Mouse (Mus musculus) forebrain, embryonic 13.5 days (tissue): ENCODE measurements around the gene Pdss2. TPM values are rescaled to one million over a fixed set of nuclear protein-coding genes. Genes with fewer than 3 reads are reported as not detected.
"Not testable (repeated sequence)": the region's sequence is repeated elsewhere in the genome, so short reads cannot be mapped to it uniquely, and the experiment has no call there.

Experiments used
- ATAC-seq: fragments of 200-750 bp; cut with Nextera tagmentation; 2 replicates; pipeline ENCODE4 v1.8.0; 2017
- H3K27ac ChIP-seq: fragments of 300-500 bp; sonication (generic); 2 replicates; pipeline ENCODE4 v1.5.1; 2015; ENCODE audit warnings: inconsistent platforms, mild to moderate bottlenecking, moderate library complexity
- H3K27me3 ChIP-seq: fragments of 300-500 bp; sonication (generic); 2 replicates; pipeline ENCODE4 v1.6.1; 2015; ENCODE audit warnings: mild to moderate bottlenecking, inconsistent platforms
- H3K36me3 ChIP-seq: fragments of 300-500 bp; sonication (generic); 2 replicates; pipeline ENCODE4 v1.6.1; 2015; ENCODE audit warnings: mild to moderate bottlenecking, inconsistent platforms; ENCODE audit not compliant: poor library complexity, severe bottlenecking
- H3K4me1 ChIP-seq: fragments of 300-500 bp; sonication (generic); 2 replicates; pipeline ENCODE4 v1.6.1; 2015; ENCODE audit warnings: inconsistent platforms
- H3K4me2 ChIP-seq: fragments of 300-500 bp; sonication (generic); 2 replicates; pipeline ENCODE4 v1.6.1; 2015; ENCODE audit warnings: inconsistent platforms, mild to moderate bottlenecking, moderate library complexity
- H3K4me3 ChIP-seq: fragments of 300-500 bp; sonication (generic); 2 replicates; pipeline ENCODE4 v1.5.1; 2015; ENCODE audit warnings: mild to moderate bottlenecking, inconsistent platforms
- H3K9ac ChIP-seq: fragments of 300-500 bp; sonication (generic); 2 replicates; pipeline ENCODE4 v1.6.1; 2015; ENCODE audit warnings: mild to moderate bottlenecking, inconsistent platforms
- H3K9me3 ChIP-seq: fragments of 300-500 bp; sonication (generic); replicated peaks from 2 replicates; pipeline ENCODE4 v1.6.1; 2016; ENCODE audit warnings: inconsistent platforms
- WGBS: fragments of 180-500 bp; shearing (Covaris S2); methylation state at CpG from one replicate; pipeline ENCODE4 v1.1.7; 2015; 5-methylcytosine and 5-hydroxymethylcytosine counted together
- polyA plus RNA-seq: library from polyadenylated mRNA; unstranded; fragments of >200 nt; fragmentation: Nextera tagmentation; extraction: Ambion mirVana; gene quantifications from 2 replicates; pipeline ENCODE4 v1.2.1, GENCODE M21; 2015

Gene Pdss2
- polyA plus RNA-seq, 1 experiment from 2014 or later = 15.9 TPM

GRCm38 (mm10) chr10:43247994-43248393 lies 26.7 kb downstream of the Pdss2 start:
- WGBS = 45% methylated on average over 5 of the region's 5 CpGs
- H3K27ac ChIP-seq = no peak overlapping the region
- H3K4me3 ChIP-seq = no peak overlapping the region
- H3K4me2 ChIP-seq = no peak overlapping the region
- ATAC-seq = no peak
- no peaks in the 10 kb centered on the region for H3K9me3 ChIP-seq
- H3K4me1 ChIP-seq = peaks cover 28% of the 10 kb centered on the region
- no peaks in the 10 kb centered on the region for H3K36me3 ChIP-seq
- H3K27me3 ChIP-seq = no peaks in the 10 kb centered on the region
- no peak overlapping the region for H3K9ac ChIP-seq

DNA sequence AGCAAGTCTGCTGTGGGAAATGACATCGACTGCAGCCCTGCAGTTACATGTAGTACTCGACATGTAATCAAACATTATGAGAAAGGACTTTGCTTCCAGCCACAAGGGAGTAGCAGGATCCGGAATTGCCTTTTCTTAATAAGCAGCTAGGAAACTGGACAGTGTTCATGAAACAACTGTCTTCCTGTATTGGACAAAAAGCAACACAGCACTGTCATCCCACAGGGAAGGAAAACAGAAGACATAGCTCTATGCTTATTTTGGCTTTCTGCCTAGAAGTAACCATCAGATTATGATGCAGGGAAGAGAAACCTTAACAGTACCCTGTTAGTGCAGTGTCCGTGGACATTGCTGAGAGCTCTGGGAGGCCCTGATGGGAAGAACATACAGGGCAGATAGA lies 31.0 kb downstream of the Pdss2 start:
- no peak overlapping the region for H3K27ac ChIP-seq
- WGBS = 84% methylated on average over 4 of the region's 4 CpGs

DNA sequence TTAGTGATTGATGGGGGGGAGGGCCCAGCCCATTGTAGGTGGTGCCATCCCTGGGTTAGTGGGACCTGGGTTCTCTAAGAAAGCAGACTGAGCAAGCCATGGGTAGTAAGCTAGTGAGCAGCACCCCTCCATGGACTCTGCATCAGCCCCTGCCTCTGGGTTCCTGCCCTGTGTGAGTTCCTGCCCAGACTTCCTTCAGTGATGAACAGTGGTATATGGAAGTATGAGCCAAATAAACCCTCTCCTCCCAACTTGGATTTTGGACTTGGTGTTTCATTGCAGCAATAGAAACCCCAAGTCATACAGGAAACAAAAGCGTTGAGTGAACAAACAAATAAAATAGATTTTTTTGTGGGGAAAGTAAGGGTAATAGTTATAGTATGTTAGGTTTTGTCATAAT lies 35.7 kb downstream of the Pdss2 start:
- no CpG with 5 or more reads among the region's 1 CpGs for WGBS
- H3K9ac ChIP-seq, H3K4me2 ChIP-seq, H3K4me1 ChIP-seq, H3K4me3 ChIP-seq, H3K9me3 ChIP-seq, ATAC-seq, H3K27ac ChIP-seq, H3K27me3 ChIP-seq, H3K36me3 ChIP-seq: not testable (repeated sequence)

More for the DNA sequence above, 31.0 kb downstream of the Pdss2 start:
- Histone ChIP-seq H3K4me2 (no peak overlapping the region), H3K27me3 (no peaks in the 10 kb centered on the region), H3K4me1 (peaks cover 4% of the 10 kb centered on the region; the same call in 1 of the 2 replicates), H3K9ac (no peak overlapping the region), H3K4me3 (no peak overlapping the region), H3K9me3 (no peaks in the 10 kb centered on the region), H3K36me3 (no peaks in the 10 kb centered on the region)
- no peak for ATAC-seq

- not testable (repeated sequence) for H3K4me1 ChIP-seq, H3K36me3 ChIP-seq, H3K9ac ChIP-seq, H3K27ac ChIP-seq, H3K4me2 ChIP-seq, ATAC-seq, H3K4me3 ChIP-seq, H3K9me3 ChIP-seq, H3K27me3 ChIP-seq
- WGBS = 94% methylated on average over 8 of the region's 8 CpGs
Measured at GRCm38 (mm10) chr10:43257500-43257899, 36.2 kb downstream of the Pdss2 start.

- Histone ChIP-seq H3K4me2 (no peak overlapping the region), H3K27ac (no peak overlapping the region), H3K9me3 (no peaks in the 10 kb centered on the region), H3K4me3 (no peak overlapping the region), H3K4me1 (peaks cover 18% of the 10 kb centered on the region), H3K36me3 (no peaks in the 10 kb centered on the region), H3K27me3 (no peaks in the 10 kb centered on the region), H3K9ac (no peak overlapping the region)
- 87% methylated on average over 2 of the region's 2 CpGs for WGBS
- ATAC-seq = no peak
Measured at GRCm38 (mm10) chr10:43271318-43271717, 50.0 kb downstream of the Pdss2 start.

DNA sequence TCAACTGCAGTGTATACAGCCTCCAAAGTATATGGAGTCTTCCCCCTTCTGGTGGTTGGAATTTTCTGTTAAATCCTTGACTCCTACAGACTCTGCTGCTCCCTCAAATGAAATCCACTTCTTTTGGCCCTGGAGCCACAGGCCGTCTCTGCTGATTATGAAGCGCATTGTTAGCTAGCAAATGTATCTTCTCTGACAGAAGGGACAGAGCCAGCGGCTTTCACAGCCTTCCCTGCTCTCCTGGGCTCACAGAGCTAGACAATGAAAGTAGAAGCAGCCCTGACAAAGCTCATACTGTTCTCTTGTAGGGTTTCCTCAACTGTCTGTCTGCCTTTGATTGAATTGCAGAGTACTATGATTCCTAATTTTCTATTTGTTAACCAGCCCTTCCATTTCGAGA lies 51.1 kb downstream of the Pdss2 start:
- no peak for ATAC-seq
- peak overlapping the region; percentile 54; the same call in 1 of the 2 replicates for H3K27ac ChIP-seq
- 39% methylated on average over 4 of the region's 4 CpGs for WGBS

DNA sequence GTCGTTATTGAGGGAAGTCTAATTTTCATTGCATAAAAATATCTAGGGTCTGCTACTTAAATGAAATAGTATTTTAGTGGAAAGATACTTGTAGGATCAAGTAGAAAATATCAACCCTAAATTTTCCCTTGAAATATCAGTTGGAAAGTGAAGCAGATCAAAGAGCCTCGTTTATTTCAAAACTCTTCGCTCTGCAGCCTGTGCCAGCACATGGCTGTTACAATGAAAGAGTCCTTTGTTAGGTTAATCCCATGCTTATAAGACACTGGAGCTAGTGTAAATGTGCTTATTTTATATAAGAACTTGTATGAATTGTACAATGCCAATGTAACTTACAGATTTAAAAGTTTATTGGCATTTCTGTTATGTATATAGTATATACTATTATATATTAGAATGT lies 51.8 kb downstream of the Pdss2 start:
- no peak overlapping the region for H3K9ac ChIP-seq
- H3K4me1 ChIP-seq = peaks cover 34% of the 10 kb centered on the region
- no peak for ATAC-seq
- H3K4me2 ChIP-seq = no peak overlapping the region
- no peaks in the 10 kb centered on the region for H3K9me3 ChIP-seq
- no peaks in the 10 kb centered on the region for H3K27me3 ChIP-seq
- no peak overlapping the region for H3K27ac ChIP-seq
- H3K4me3 ChIP-seq = no peak overlapping the region
- 38% methylated on average over 3 of the region's 3 CpGs for WGBS
- no peaks in the 10 kb centered on the region for H3K36me3 ChIP-seq

More for the DNA sequence above, 51.1 kb downstream of the Pdss2 start:
- H3K4me1 ChIP-seq = peaks cover 28% of the 10 kb centered on the region
- no peak overlapping the region for H3K4me2 ChIP-seq
- H3K9ac ChIP-seq = no peak overlapping the region
- H3K36me3 ChIP-seq = no peaks in the 10 kb centered on the region
- H3K27me3 ChIP-seq = no peaks in the 10 kb centered on the region
- no peaks in the 10 kb centered on the region for H3K9me3 ChIP-seq
- no peak overlapping the region for H3K4me3 ChIP-seq

DNA sequence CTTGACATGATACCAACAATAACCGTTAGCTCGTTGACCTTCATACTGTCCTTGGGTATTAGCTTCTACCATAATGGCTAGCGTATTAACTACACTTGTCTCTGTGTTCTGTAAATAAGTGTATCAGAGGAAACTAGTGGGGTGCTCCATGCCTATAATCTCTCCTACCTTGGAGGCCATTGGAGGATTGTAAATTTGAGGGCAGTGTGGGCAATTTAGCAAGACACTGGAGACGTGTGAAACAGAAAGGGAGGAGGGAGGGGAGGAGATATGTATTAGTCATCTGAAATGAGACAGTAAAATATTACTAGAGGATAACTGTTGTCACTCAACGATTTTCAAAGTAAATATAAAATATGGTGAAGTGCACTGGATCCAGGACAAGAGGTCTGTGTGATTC lies 54.2 kb downstream of the Pdss2 start:
- ATAC-seq = no peak
- H3K9me3 ChIP-seq = no peaks in the 10 kb centered on the region
- H3K27me3 ChIP-seq = no peaks in the 10 kb centered on the region
- no peak overlapping the region for H3K4me2 ChIP-seq
- no peak overlapping the region for H3K4me3 ChIP-seq
- WGBS = 78% methylated on average over 5 of the region's 5 CpGs
- peaks cover 39% of the 10 kb centered on the region for H3K4me1 ChIP-seq
- H3K9ac ChIP-seq = no peak overlapping the region
- peak overlapping the region; percentile 15; the same call in 1 of the 2 replicates for H3K27ac ChIP-seq
- no peaks in the 10 kb centered on the region for H3K36me3 ChIP-seq

DNA sequence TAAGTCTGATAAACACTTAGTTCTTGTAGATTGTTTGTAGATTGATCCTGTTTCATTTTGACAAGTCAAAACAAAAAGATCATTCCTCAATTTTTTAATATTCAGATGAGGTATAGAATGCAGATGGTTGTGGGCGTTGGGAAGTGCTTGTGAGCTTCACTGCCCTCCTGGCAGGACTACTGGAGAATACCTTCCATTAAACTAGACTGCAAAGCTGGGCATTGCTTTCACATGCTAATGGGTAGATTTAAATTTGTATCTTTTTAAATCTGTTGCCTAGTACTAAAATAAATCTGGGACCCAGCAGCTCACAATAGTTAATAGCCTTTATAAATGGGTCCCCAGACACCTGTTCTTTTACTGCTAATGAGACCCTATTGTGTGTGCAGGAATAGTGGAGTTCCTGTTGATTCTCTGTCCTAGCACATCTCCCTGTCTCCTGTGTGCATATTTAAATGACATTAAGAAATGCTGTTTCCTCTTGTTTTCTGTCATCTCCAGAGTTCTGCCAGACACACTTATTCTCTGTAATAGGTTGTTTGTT lies 54.9 kb downstream of the Pdss2 start:
- Histone ChIP-seq H3K36me3 (no peaks in the 10 kb centered on the region), H3K27me3 (no peaks in the 10 kb centered on the region), H3K9ac (no peak overlapping the region), H3K27ac (peak overlapping the region; percentile 25), H3K4me2 (no peak overlapping the region), H3K4me1 (peaks cover 39% of the 10 kb centered on the region), H3K4me3 (no peak overlapping the region), H3K9me3 (no peaks in the 10 kb centered on the region)
- 24% methylated on average over 1 of the region's 1 CpGs for WGBS
- ATAC-seq = peak; percentile 71

DNA sequence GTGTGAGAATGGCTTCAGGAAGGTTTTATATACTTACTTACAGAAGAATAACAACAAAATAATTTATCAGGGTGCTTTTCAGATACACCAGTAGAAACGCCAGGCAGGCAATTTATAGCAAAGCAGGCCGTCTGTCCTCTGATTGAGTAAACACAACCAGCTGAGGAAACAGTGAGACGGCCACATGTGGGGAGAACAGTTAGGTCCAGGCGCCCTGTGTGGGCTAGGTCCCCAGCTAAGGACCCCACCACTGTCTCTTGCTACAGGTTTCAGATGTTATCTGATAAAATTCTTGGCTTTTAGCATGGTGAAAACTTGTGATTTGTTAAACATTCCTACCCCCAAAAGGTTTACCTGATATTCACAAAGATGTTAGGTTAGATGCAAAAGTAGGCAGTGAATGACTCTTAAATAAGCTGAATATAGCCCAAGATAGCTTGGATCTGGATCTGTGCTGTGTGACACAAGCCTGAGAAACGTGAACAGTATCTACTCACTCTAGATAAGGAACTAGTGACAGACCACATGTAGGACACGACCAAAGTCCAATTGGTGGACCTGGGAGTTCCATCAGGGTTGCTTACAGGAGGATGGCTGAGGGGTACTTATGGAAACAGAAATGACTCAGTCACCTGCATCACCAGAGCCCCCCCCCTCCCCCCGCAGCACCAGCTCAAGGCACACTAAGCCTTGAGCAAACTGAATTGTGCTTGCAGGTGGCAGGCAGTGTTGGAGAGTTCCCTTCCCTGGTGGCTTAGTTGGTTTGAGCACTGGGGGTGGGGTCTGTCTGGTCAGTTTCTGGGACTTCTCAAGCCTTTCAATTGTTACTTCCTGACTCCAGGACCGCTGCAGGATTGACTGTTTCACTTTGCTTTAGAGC lies 56.2 kb downstream of the Pdss2 start:
- 67% methylated on average over 8 of the region's 8 CpGs for WGBS
- Histone ChIP-seq H3K27me3 (no peaks in the 10 kb centered on the region), H3K9ac (no peak overlapping the region), H3K4me1 (peaks cover 32% of the 10 kb centered on the region), H3K27ac (no peak overlapping the region; the same call in 1 of the 2 replicates), H3K4me3 (no peak overlapping the region), H3K9me3 (no peaks in the 10 kb centered on the region), H3K36me3 (no peaks in the 10 kb centered on the region), H3K4me2 (no peak overlapping the region)
- ATAC-seq = no peak

- 78% methylated on average over 5 of the region's 5 CpGs for WGBS
- peak; percentile 44; the same call in 1 of the 2 replicates for ATAC-seq
- H3K27ac ChIP-seq = no peak overlapping the region
Measured at GRCm38 (mm10) chr10:43279637-43280288, 58.5 kb downstream of the Pdss2 start.

GRCm38 (mm10) chr10:43285541-43285940 lies 64.3 kb downstream of the Pdss2 start:
- Histone ChIP-seq H3K4me1 (no peaks in the 10 kb centered on the region), H3K27me3 (no peaks in the 10 kb centered on the region), H3K27ac (no peak overlapping the region), H3K9ac (no peak overlapping the region), H3K4me2 (no peak overlapping the region), H3K36me3 (no peaks in the 10 kb centered on the region), H3K9me3 (no peaks in the 10 kb centered on the region), H3K4me3 (no peak overlapping the region)
- 64% methylated on average over 1 of the region's 1 CpGs for WGBS
- no peak for ATAC-seq

More at GRCm38 (mm10) chr10:43279637-43280288, 58.5 kb downstream of the Pdss2 start:
- Histone ChIP-seq H3K9ac (no peak overlapping the region), H3K4me3 (no peak overlapping the region), H3K9me3 (no peaks in the 10 kb centered on the region), H3K4me1 (peaks cover 32% of the 10 kb centered on the region), H3K27me3 (no peaks in the 10 kb centered on the region), H3K4me2 (no peak overlapping the region), H3K36me3 (no peaks in the 10 kb centered on the region)
